Mouse (Mus musculus): ENCODE data around the gene Kif13a.

The Kif13a gene

DNA sequence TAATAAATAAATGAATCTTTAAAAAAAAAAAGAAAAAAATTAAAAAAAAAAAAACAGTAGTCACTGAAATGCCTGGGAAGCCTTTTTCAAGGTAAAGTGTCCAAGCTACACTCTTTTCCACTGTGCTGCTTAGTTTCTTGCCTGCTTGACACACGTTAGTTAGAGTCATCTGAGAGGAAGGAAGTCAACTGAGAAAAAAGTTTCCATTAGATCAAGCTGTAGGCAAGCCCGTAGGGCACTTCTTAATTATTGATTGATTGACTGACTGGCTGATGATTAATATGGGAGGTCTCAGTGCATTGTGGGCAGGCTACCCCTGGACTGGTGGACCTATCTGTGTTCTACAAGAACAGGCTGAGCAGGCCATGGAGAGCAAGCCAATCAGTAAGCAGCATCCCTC lies 9.9 kb downstream of the Kif13a start:
- no peak for DNase-seq

DNA sequence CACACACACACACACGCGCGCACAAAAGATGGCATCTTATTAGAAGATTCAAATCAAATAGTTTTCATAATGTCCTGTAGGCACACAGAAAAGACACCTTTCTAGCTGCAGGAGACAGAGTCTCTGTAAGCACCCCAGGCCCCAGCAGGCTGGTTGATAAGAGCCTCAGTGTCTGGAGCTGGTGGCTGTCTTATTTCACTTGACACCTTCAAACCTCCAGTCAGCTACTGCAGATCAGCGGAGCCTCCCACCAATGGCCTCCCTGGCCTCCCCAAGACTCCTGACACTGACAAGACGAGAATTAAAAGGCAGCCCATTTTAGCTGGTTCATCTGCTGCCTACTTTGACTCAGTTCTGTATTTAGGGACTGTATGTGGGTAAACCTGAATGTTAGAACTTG lies 11.2 kb downstream of the Kif13a start:
- DNase-seq: no peak

DNA sequence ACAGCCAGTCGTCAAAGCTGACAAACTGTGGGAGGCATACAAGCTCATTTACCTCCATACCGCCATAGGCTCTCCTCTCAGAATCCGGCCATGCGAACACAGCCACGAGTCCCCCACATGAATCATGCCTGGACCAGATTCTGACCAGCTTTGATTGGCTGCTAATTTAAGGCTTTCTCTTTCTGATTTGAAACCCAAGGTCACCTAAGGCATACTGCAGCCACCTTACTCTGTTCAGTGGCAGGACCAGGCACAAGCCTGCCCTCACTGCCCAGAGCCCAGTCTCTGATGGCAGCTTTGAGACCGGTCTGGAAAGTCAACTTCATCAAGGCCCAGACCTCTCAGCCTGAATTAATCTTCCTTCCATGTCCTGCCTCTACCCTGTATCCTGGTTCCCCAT lies 17.7 kb downstream of the Kif13a start:
- no peak for DNase-seq

DNA sequence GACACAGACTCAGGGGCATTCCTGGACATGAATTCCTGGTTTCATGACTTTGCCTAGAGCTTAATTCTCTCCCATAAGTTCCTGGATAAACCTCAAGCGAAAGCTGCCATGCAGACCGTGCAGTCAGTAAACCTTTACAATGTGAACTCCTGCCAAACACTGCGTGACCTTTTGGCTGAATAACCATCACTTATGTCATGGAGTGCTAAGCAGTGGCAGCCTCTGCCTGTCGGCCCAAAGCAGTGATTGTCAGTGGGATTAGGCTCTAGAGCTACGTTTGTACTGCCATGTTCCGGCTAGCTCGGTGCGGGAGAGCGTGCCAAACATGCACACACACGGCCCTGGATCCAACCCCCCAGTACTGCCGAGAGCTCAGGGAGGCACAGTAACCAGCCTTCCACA lies 18.6 kb downstream of the Kif13a start:
- DNase-seq: no peak

DNA sequence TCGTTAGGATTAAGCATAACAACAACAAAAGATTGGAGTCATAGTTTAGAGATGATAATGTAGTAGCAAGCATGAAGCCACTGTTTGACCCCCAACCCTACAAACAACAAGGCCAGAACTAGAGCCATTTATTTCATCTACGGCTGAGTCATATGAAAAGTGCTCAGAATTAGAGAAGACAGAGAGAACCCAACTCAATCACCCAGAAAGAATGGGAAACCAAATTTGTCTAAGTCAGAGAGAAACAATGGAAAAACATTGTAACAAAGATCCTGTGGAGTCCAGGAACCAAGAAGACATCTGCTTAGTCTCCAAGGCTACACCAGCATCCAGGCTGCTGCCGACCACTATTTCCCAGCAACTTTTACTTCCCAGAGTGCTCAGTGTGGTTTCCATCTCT lies 19.7 kb downstream of the Kif13a start:
- DNase-seq: no peak

DNA sequence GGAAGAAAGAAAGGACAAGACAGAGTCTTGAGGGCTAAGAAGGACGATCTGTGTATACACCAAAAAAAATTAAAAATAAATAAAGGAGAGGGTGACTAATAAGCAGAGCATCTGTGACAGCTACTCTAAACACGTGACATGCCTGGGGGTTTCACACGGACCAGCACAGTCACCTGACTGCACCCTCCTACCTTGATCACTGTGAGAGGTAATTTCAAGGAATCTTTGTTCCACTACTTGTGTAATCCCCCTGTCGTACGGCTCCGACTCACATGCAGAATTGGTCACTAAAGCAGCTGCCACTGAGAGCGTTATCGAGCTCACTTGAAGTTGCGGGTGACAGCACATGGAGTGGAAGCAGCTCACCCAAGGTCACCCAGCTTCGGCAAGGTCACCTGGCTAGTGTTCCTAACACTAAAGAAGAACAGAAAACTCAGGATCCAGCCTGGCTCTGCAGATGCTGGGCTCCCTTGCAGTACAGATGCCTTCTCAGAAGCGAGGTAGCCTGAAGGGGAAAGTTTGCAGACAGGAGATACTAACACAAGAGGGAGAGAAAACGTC lies 20.6 kb downstream of the Kif13a start:
- DNase-seq: no peak

DNA sequence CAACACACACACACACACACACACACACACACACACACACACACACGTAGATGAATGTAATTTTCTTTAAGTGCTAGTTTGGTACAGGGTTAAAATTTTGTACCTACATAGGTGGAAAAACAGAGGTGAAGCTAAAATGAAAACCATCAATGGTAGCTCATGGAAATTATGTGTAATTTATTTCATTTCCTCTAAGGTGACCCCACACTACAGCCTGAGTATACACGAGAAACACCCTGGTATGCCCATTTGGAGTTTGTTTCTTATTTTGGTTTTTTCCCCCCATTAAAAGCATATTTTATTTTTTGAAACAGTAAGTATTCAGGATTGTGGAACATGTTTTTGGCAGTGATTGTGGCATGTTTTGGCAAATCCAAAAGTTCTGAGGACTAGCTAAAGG lies 21.3 kb downstream of the Kif13a start:
- DNase-seq: no peak

DNA sequence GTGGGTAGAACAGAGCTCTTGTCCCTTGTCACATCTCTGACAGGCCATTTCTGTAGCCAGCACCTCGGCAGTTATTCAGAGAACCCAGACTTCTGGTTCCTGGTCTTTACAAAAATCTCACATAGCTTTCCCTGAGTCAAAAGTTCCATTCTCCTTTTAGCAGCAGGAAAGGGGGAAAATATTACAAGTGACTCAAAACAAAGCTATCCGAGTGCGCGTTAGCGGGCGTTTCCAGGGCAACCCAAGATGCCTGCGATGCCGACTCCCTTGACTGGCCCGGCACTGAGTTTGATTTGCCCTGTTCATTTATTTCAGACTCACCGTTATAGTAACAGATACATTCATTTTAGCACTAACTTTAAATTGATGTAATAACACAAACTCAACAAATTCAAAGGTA lies 21.8 kb downstream of the Kif13a start:
- peak; percentile 63 for DNase-seq

DNA sequence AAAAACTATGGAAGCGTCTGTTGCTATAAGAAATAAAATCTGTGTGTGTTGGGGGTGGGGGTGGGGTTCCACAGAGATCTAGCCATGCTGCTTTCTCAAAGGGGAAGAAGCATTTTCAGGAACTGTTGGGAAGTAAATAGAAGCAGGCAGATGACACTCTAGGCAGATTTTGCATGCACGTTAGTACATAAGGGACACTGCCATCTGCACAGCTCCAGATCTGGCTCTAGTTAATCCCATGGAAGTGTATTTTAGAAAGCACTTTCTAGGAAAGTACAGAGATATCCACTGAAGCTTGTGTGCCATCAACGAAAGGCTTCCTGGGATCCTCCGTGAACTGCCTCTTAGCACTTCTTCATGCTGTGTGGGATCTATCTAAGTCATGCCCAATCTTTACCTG lies 22.6 kb downstream of the Kif13a start:
- DNase-seq: no peak

DNA sequence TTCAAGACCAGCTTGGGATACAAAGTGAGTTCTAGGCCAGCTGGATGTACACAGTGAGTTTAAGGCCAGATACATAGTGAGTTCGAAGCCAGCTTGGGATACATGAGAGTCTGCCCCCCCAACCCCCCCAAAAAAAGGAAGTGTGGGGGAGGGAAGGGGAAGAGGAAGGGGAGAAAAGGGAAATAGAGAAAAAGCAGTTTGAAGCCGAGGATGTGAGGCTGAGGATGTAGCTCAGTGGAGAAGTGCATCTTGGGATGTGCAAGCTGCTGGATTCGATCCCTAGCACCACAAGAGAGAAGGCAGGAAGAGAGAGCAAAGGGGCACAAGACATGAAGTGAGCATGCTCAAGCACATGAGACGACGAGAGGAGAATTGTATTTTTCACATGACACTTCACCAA lies 23.7 kb downstream of the Kif13a start:
- DNase-seq: no peak

DNA sequence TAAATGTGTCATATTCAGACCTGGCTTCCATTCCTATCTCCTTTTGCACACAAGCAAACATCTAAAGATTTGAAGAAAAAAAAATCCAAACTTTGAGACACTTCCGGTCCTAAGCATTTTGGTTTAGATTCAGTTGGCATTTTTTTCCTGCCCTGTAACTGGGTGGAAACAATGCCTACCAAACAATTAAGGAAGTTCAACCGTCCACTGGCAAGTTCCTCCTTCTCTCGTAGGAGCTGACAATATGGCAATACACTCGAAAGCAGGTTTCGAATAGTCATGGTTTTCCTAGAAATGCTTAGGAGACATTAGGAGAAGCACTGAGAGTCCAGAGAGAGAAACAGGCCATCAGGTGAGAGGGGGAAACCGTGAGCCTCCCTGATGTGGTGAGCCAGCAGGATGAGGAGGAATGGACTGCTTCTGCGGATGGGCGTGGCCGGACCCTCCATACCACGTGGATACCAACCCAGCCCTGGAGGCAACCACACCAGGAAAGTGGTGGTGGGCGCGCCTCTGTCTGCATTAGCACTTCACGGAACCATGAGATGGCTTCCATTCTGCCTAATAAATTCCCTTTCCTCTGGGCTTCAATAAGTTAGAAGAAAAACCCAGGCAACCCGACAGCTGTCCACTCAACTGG lies 24.6 kb downstream of the Kif13a start:
- peak; percentile 43 for DNase-seq

DNA sequence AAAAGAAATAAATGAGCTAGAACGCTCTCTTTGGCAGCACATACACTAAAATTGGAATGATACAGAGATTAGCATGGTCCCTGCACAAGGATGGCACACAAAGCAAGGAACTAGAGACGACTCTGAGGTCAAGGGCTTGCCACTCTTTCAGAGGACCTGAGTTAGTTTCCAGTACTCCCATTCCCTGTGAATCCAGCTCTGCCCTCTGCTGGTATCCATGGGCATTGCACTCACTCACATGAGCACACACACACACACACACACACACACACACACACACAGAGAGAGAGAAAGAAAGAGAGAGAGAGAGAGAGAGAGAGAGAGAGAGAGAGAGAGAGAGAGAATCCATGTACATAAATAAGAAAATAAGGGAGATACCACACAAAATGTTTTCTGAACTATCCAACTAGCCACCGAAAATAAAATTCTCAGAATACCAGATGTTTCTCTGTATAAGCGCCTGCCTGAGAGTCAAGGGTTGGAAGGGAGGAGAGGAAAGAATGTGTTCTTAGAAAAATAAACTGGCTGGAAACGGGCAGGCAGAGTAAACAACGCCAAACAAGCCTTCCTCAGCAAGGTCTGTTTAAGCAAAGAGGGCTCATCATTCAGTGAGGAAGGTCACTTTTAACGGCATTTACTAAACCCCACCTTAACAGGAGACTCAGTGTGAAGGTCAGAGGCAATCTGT lies 27.0 kb downstream of the Kif13a start:
- peak; percentile 44 for DNase-seq

DNA sequence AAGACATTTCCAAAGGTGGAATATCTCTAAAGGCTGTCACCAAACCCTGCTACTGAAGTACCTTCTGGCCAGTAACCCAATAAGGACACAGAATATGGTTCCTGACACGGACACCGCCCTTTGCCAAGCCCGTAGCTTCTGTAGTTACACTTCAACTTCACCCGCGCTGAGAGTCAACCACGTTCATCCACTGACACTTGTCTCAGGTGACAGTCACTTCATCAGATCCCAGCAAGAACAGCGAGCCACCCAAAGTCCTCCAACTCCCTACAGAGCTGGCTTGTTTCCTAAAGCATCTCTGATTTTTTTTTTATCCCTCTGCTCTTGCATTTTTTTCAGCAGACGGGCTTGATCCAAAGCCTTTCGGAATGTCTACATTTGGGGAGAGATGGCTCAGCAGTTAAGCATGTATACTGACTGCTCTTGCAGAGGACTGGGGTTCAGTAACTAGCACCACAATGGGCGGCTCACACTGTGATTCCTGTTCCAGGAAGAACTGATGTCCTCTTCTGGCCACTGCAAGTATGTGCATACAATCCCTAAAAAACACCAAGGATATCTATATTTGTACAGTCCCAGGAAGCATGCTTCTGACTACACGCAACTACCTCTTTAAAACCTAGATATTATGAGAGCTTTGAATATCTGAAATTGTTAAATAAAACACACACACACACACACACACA lies 28.7 kb downstream of the Kif13a start:
- DNase-seq: no peak

DNA sequence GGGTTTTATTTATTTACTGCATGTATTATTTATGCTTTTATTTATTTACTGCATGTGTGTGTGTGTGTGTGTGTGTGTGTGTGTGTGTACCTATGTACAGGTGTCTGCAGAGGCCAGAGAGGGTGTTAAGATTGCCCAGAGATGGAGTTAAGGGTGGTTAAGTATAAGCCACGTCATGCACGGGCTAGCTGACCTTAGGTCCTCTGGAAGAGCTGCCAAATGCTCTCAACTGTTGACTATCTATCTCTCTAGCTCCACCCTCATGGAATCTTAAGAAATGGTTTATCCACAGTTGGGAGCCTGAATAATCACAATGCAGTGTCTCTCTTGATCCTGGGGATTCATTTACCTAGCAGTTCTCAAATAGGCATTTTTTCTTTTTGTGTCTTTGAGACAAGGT lies 30.8 kb downstream of the Kif13a start:
- DNase-seq: no peak

DNA sequence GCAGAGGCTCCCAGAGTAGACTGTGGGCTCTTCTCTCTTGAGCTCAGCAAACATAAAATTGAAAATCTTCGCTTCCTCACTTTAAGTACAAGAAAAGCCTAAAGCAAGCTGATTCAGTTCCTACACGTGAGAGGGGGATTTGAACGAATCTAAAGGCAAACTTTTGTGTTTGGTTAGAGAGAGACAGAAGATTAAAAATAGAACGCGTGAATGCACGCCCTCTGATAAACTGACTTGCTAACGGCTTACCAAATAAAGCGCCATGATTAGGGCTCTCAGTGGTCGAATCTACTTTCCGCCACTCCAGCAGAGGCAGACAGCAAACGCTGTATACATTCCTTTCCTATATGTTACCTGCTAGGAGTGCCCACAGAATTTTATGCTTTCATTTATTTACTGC lies 31.3 kb downstream of the Kif13a start:
- no peak for DNase-seq

DNA sequence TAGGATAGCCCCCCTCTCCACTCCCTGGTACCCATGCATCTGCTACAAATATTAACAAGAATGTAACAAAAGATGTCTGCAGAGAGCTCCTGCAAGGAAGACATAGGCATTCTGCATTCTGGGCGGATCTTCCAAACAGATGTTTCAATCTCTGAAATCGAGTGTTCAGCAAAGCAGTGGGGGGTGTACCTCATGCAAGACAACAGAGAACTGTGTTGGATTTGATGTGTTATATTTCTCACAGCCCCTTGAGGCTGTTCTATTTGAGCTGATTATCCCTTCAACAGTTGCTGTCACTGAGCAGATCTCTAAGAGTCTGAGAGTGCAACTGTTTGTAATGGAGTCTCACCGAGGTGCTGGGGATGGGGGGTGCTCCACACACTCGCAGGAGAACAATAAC lies 37.3 kb downstream of the Kif13a start:
- no peak for DNase-seq

DNA sequence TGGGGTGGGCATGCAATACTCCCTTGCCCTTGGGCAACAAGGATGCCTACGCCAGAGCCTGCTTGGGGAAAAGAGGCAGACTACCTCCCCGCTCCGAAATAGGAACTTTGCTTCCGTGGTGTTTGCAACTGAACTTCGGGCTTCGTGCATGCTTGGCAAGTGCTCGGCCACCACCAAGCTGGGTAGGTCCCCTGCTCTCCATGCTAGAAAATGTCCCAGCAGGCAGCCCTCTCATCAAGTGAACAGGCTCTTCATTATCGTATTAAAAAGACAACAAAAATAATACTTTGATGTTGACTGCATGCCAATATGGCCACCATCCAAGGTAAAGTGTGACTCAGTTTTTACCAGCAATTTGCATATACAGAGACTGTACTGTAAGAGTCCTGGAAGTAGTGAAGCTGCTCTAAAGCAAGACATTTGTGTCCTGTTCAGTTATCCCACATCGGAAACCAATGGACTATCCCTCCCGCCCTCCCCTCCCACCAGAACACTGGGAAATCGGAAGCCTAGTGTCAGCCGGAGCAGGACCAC lies 41.5 kb downstream of the Kif13a start:
- no peak for DNase-seq

DNA sequence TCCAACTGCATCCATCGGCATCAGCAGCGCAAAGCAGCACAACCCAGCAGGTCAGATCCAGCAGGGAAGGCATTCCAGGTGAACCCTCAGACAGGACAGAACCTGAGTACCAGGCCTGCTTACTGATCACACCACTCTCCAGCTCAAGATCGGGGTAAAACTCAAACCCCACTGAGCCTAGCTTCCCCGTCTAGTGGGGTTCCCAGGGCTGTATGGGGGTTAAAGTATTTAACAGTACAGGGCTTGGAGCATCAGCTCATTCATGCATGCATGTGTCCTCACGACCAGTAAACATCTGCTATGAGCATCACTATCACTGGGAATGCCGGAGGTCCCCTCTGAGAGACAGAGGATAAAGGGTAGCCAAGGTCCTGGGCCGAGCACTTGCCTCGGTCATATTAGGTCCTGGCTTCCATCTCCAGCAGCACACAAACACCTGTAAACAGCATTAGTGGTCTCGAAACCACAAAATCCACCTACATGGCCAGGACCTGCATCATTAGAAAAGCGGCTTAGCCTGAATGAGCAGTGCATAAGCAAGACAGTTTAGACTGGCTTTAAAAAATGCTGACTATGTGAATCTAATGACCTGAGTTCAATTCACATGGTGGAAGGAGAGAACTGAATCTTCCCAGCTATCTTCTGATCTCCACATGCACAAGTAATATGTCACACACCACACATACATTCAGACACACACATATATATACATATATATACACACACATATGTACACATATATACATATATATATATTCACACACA lies 43.0 kb downstream of the Kif13a start:
- no peak for DNase-seq

DNA sequence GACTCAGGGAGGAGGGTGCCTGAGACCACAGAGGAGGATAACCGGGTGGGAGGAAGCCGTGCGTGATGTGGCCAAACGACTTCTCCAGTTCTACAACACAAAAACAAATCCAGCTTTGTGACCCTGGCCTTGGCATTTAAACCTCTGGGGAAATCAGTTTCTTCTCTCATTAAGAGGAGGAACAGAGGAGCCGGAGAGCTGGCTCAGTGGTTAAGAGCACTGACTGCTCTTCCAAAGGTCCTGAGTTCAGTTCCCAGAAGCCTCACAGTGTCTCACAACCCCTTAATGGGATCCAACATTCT lies 44.0 kb downstream of the Kif13a start:
- no peak for DNase-seq

DNA sequence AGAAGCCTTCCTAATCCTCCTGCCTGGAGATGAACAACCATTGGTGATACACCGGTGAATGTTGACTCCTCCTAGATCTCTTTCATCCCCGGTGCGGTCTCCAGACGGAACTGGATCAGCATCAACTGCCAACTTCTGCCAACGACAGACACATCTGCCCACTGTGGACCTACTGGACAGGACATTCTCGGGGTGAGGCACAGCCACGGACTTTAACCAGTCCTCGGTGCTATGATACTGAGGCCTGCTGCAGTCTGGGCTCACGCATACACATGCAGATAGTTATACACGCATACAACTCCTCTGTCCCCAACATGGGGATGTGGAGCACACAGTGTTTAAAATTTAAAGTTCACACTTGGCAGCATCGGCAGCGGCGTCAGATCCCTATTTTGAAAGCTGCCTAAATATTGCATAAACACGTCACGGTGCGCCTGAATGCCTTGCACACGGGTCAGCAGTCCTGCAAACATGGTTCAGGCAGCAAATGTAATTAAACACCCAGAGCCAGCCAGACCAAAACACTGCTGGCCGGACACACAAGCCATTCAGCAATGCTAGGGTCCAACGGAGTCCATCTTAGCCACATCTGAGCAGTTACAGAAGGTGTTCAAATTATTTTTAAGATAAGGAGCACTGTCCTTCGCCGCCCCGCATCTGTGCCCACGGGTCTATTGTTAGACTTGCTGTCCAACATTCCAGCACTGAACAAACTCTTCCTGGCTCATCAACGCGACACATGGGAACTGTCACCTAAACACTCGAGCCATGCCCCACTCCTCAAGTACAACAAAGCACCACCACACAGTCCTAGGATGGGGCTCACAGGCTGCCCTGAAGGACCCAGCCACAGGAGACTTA lies 44.5 kb downstream of the Kif13a start:
- peak; percentile 26 for DNase-seq

DNA sequence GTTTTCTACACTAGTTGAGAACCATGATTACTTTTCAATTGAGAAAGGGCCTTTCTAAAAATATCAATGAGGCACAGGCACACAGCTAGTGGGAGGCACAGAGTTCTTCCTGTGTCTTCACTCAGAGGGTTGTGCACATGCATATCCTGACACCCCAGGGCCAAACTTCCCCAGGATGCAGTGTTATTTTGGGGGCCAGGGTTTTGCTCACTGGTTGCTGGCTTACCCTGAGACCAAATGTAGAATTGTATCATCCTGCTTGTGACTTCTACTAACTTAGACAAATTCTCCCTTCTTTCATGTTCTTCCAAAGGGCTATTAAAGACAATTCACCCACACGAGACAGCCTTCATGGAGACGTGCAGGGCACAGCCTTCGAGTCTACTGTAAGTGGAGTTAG lies 45.7 kb downstream of the Kif13a start:
- DNase-seq: peak; percentile 18

DNA sequence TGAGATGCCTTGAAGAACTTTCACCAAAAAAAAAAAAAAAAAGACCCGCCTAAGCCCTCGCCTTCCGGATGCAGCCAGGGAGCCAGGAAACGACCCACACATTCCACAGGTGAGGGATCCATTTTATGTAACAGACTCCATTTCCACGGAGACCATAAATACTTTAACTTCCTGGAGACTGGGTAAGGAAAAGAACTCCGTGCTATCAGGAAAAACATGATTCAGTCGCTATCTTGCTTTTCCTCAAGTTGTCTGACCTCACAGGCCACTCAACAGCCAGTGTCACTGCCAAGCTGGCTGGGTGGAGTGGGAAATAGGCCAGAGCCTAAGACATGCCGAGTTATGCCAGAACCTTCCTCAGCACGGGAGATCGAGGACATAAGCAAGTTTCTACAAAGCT lies 46.3 kb downstream of the Kif13a start:
- DNase-seq: peak; percentile 92
